Mouse (Mus musculus) CH12.LX (cell line): Measurements from ENCODE around the gene Eya2. TPM values are rescaled to one million over a fixed set of nuclear protein-coding genes. Genes with fewer than 3 reads are reported as not detected.

ENCODE experiments used
- DNase-seq: peaks from one replicate; pipeline ENCODE4 v3.0.0-alpha.2; 2013; ENCODE audit errors: extremely low read depth
- H3K27ac ChIP-seq: 2 replicates; pipeline ENCODE4 v1.5.1; 2012; ENCODE audit warnings: low read depth, mild to moderate bottlenecking, control low read depth, moderate library complexity; ENCODE audit not compliant: insufficient read depth
- H3K27me3 ChIP-seq: replicated peaks from 2 replicates; pipeline ENCODE3; 2012; ENCODE audit warnings: inconsistent platforms
- H3K36me3 ChIP-seq, 2 experiments: replicated peaks in 1 of 2; 2 replicates each; pipeline versions ENCODE3 to v1.6.1; 2012; ENCODE audit warnings: inconsistent platforms in 1 of 2, low read length in 1 of 2, mild to moderate bottlenecking in 1 of 2, mixed read lengths in 1 of 2, moderate library complexity in 1 of 2; ENCODE audit not compliant: control insufficient read depth in 1 of 2, insufficient read depth in 1 of 2
- H3K4me1 ChIP-seq, 2 experiments: 2 replicates each; pipeline ENCODE4 v1.6.1; 2012; ENCODE audit warnings: inconsistent platforms in 1 of 2, moderate library complexity in 1 of 2; ENCODE audit not compliant: insufficient read depth in 2 of 2, control insufficient read depth in 1 of 2
- H3K4me2 ChIP-seq: 2 replicates; pipeline ENCODE4 v1.6.1; 2012; ENCODE audit warnings: low read depth, mild to moderate bottlenecking, control low read depth; ENCODE audit not compliant: poor library complexity, insufficient read depth, severe bottlenecking
- H3K4me3 ChIP-seq, 3 experiments: fragments of 150-350 bp in 1 of 3; sonication (generic) in 1 of 3; replicated peaks in 1 of 3; 2 replicates each; pipeline versions ENCODE3 to v1.5.1; 2011 to 2012; ENCODE audit warnings: low read depth in 2 of 3, low read length in 2 of 3, mild to moderate bottlenecking in 2 of 3, moderate library complexity in 2 of 3, control low read depth in 1 of 3, improper control_type of control experiment in 1 of 3, inconsistent platforms in 1 of 3, mixed read lengths in 1 of 3; ENCODE audit not compliant: poor library complexity in 1 of 3
- H3K79me2 ChIP-seq: replicated peaks from 2 replicates; pipeline ENCODE4 v1.6.1; 2012; ENCODE audit warnings: mild to moderate bottlenecking, moderate library complexity; ENCODE audit not compliant: control insufficient read depth, poor library complexity, insufficient read depth, severe bottlenecking; ENCODE audit errors: extremely low read depth
- H3K9ac ChIP-seq: 2 replicates; pipeline ENCODE4 v1.6.1; 2012; ENCODE audit warnings: low read depth, mild to moderate bottlenecking, control low read depth, moderate library complexity; ENCODE audit not compliant: insufficient read depth
- H3K9me3 ChIP-seq: replicated peaks from 2 replicates; pipeline ENCODE3; 2012; ENCODE audit warnings: low read length, inconsistent platforms, mixed read lengths
- CHD2 ChIP-seq: IDR thresholded peaks from 2 replicates; pipeline ENCODE4 v1.6.1; 2011; ENCODE audit warnings: low read length, improper control_type of control experiment
- ETS1 ChIP-seq: conservative IDR thresholded peaks from 2 replicates; pipeline ENCODE4 v1.6.1; 2012; ENCODE audit warnings: low read depth, mild to moderate bottlenecking, inconsistent platforms, low read length, improper control_type of control experiment, moderate library complexity
- GABPA ChIP-seq: IDR thresholded peaks from 2 replicates; pipeline ENCODE4 v1.6.1; 2012; ENCODE audit warnings: low read depth, low read length, improper control_type of control experiment, inconsistent platforms; ENCODE audit not compliant: insufficient replicate concordance
- HCFC1 ChIP-seq: IDR thresholded peaks from 2 replicates; pipeline ENCODE4 v1.6.1; 2012; ENCODE audit warnings: low read depth, mild to moderate bottlenecking, inconsistent platforms, low read length, improper control_type of control experiment
- MAFK ChIP-seq: IDR thresholded peaks from 2 replicates; pipeline ENCODE4 v1.6.1; 2011; ENCODE audit warnings: low read length, improper control_type of control experiment; ENCODE audit not compliant: insufficient replicate concordance
- MEF2A ChIP-seq: IDR thresholded peaks from 2 replicates; pipeline ENCODE4 v1.6.1; 2014; ENCODE audit warnings: low read depth, mild to moderate bottlenecking, inconsistent platforms, low read length, improper control_type of control experiment, borderline replicate concordance
- MYC ChIP-seq: IDR thresholded peaks from 2 replicates; pipeline ENCODE4 v1.6.1; 2011; ENCODE audit warnings: low read depth, mild to moderate bottlenecking, improper control_type of control experiment, low read length
- NRF1 ChIP-seq: IDR thresholded peaks from 2 replicates; pipeline ENCODE4 v1.6.1; 2014; ENCODE audit warnings: low read depth, mild to moderate bottlenecking, inconsistent platforms, low read length, improper control_type of control experiment, moderate library complexity
- POLR2A ChIP-seq: IDR thresholded peaks from 2 replicates; pipeline ENCODE4 v1.6.1; 2011; ENCODE audit warnings: low read depth, mild to moderate bottlenecking, improper control_type of control experiment, low read length
- POLR2AphosphoS2 ChIP-seq: IDR thresholded peaks from 2 replicates; pipeline ENCODE4 v1.6.1; 2011; ENCODE audit warnings: low read depth, low read length, improper control_type of control experiment
- RAD21 ChIP-seq: IDR thresholded peaks from 2 replicates; pipeline ENCODE4 v1.6.1; 2011; ENCODE audit warnings: low read depth, mild to moderate bottlenecking, low read length, improper control_type of control experiment, moderate library complexity
- RCOR1 ChIP-seq: conservative IDR thresholded peaks from 2 replicates; pipeline ENCODE4 v1.6.1; 2012; ENCODE audit warnings: low read depth, mild to moderate bottlenecking, inconsistent platforms, low read length, improper control_type of control experiment
- TBP ChIP-seq: conservative IDR thresholded peaks from 2 replicates; pipeline ENCODE4 v1.6.1; 2011; ENCODE audit warnings: low read depth, low read length, improper control_type of control experiment
- UBTF ChIP-seq: IDR thresholded peaks from 2 replicates; pipeline ENCODE4 v1.6.1; 2012; ENCODE audit warnings: low read depth, mild to moderate bottlenecking, inconsistent platforms, low read length, improper control_type of control experiment, moderate library complexity
- USF2 ChIP-seq: conservative IDR thresholded peaks from 2 replicates; pipeline ENCODE4 v1.6.1; 2011; ENCODE audit warnings: low read depth, low read length, improper control_type of control experiment
- ZC3H11A ChIP-seq: IDR thresholded peaks from 2 replicates; pipeline ENCODE4 v1.6.1; 2012; ENCODE audit warnings: low read depth, mild to moderate bottlenecking, inconsistent platforms, low read length, improper control_type of control experiment
- ZKSCAN1 ChIP-seq: IDR thresholded peaks from 2 replicates; pipeline ENCODE4 v1.6.1; 2012; ENCODE audit warnings: low read depth, inconsistent platforms, low read length, improper control_type of control experiment, borderline replicate concordance
- ZNF384 ChIP-seq: IDR thresholded peaks from 2 replicates; pipeline ENCODE4 v1.6.1; 2012; ENCODE audit warnings: low read depth, low read length, improper control_type of control experiment, inconsistent platforms
- dilution Hi-C: fragments of 300-500 bp; cut with MboI; formaldehyde crosslinking; loops from 2 replicates; pipeline ENCODE4 v1.14.3; 2020; ENCODE audit warnings: low sequenced_read_pairs; ENCODE audit not compliant: extremely low pct_unique_long_range_greater_than_20kb, extremely low pct_ligation_motif_present
- in situ Hi-C: fragments of 300-500 bp; cut with MboI; formaldehyde crosslinking; loops from 3 replicates; pipeline ENCODE4 v1.14.3; 2019; ENCODE audit warnings: low sequenced_read_pairs, low pct_ligation_motif_present, low pct_unique_long_range_greater_than_20kb, mixed read lengths
- polyA plus RNA-seq: library from polyadenylated mRNA; unstranded; fragments of >175 nt; gene quantifications from 2 replicates; pipeline ENCODE4 v1.2.1, GENCODE M21; 2012; ENCODE audit warnings: low read depth; ENCODE audit not compliant: insufficient read length
- total RNA-seq, 2 experiments: library from RNA; depleted of rRNA; stranded (reverse); fragments of 300-350 nt in 1 of 2; fragments of >200 nt in 1 of 2; gene quantifications; 2 replicates each; pipeline ENCODE4 v1.2.3; 2012 to 2014

The Eya2 gene
- total and polyA plus RNA-seq, 3 experiments = not detected

DNA sequence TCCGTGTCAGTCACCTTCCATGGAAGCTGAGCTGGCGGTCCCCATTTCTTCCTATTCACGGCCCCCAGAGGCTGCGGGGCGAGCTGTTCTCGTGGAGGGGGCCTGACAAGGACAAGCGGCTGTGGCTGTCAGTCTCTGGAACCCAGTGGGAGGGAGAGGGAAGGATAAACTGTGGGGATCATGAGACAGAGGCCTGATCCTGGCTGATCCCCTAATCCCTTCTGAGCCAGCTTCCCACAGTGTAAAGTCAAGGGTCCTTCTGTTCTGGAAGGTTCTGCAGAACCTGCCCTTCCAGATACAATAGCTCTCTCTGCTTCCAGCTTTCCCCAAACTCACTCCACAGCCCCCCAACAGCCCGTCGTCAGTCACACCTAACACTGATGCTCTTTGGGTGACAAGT, 40.8 kb upstream of the Eya2 start:
- H3K36me3 ChIP-seq = no peaks in the 10 kb centered on the region
- H3K27ac ChIP-seq = no peak overlapping the region
- H3K79me2 ChIP-seq = no peaks in the 10 kb centered on the region
- no peak overlapping the region for H3K9ac ChIP-seq
- H3K4me3 ChIP-seq = no peak overlapping the region
- no peak for TF ChIP-seq USF2
- no peak for TF ChIP-seq NRF1
- TF ChIP-seq ETS1 = no peak
- TF ChIP-seq POLR2AphosphoS2 = no peak
- no peak for TF ChIP-seq MAFK
- no peak for TF ChIP-seq UBTF
- dilution Hi-C loops (no loop called here), in situ Hi-C loops (no loop called here)
- DNase-seq = no peak
- no peak overlapping the region for H3K4me2 ChIP-seq
- no peaks in the 10 kb centered on the region for H3K4me1 ChIP-seq
- peaks cover 89% of the 10 kb centered on the region for H3K27me3 ChIP-seq
- no peaks in the 10 kb centered on the region for H3K9me3 ChIP-seq

DNA sequence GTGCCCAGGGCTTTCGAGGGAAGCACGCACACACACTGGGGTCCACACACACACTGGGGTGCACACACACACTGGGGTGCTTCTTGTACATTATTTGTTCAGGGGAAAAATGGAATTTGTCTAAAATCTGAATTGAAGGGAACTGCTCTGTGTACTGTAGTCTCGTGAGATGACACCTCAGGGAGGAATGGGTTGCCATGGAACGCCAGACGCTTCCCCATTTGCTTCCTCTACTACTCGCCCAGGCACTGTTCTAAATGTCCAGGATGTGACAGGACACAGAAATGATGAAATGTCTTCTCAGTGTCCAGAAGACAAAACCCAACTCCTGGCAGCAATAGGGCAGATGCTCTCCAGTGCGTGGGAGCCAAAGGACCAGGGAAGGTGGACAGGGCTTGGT, 37.6 kb upstream of the Eya2 start:
- H3K36me3 ChIP-seq = no peaks in the 10 kb centered on the region
- no peaks in the 10 kb centered on the region for H3K4me1 ChIP-seq
- dilution Hi-C loops = no loop called here
- H3K27me3 ChIP-seq = peaks cover 89% of the 10 kb centered on the region
- no peak overlapping the region for H3K9ac ChIP-seq
- no peak overlapping the region for H3K4me2 ChIP-seq
- no peaks in the 10 kb centered on the region for H3K79me2 ChIP-seq
- no peak overlapping the region for H3K27ac ChIP-seq
- H3K4me3 ChIP-seq = no peak overlapping the region
- in situ Hi-C loops = no loop called here
- TF ChIP-seq CHD2 (no peak), MEF2A (no peak), TBP (no peak), POLR2A (no peak), NRF1 (no peak), ZC3H11A (no peak), MYC (no peak)
- DNase-seq = no peak
- no peaks in the 10 kb centered on the region for H3K9me3 ChIP-seq

DNA sequence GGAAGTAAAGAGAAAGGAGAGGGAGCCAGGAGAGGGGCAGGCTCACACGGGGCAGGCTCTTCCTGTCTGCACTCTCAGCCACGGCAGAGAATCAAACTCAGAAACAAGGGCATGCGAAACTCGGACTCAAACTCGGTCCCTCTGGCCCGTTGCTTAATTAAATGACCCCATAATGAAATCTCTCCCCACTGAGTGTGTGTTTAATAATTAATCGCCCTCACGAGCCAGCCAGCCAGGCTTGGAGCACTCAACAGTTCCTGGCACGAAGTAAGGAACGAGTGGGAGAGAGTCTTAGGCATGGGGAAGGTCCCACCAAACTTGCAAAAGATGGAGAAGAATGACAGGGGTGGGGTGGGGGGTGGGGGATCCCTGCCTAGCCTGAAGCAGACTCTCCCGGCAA, 35.9 kb upstream of the Eya2 start:
- H3K9me3 ChIP-seq = no peaks in the 10 kb centered on the region
- in situ Hi-C loops = no loop called here
- DNase-seq = no peak
- H3K4me2 ChIP-seq = no peak overlapping the region
- no peak overlapping the region for H3K27ac ChIP-seq
- no peaks in the 10 kb centered on the region for H3K79me2 ChIP-seq
- peaks cover 86% of the 10 kb centered on the region for H3K27me3 ChIP-seq
- no peak for TF ChIP-seq GABPA
- no peak for TF ChIP-seq HCFC1
- no peak for TF ChIP-seq RCOR1
- TF ChIP-seq ZNF384 = no peak
- no peak for TF ChIP-seq MAFK
- TF ChIP-seq ZKSCAN1 = no peak
- TF ChIP-seq RAD21 = no peak
- TF ChIP-seq CHD2 = no peak
- H3K36me3 ChIP-seq = no peaks in the 10 kb centered on the region
- dilution Hi-C loops = no loop called here
- H3K4me1 ChIP-seq = no peaks in the 10 kb centered on the region
- H3K4me3 ChIP-seq = no peak overlapping the region
- no peak overlapping the region for H3K9ac ChIP-seq
